Mouse (Mus musculus): Measurements from ENCODE around the gene Obscn.

DNA sequence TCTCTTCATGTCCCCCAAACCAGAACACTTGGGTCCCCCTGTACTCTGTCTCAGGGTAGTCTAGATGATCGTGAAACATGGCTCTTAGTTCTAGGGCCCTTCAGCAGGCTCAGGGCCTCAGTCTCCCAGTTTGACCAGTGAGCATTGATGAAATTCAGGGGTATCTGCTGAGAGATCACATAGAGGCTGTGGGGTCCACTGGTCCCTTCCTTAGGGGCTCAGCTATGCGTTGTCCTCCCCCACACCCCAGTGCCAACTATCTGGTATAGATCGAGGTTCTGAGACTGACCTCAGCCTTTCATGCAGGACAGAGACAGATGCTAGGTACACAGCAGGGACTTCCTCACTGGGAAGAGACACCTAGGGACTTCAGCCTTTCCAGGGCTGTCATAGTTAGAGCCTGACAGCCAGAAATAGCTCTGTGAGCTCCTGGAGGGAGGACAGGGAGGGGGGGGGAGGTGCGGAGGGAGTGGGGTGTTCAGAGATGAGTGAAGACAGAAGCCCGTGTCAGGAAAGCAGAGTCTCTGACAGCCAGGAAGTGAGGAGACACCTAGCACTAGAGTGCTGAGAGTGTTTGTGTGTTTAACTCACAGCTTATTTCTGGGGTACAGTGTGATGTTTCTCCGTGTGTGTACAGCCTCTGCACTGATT lies 152.4 kb downstream of the Obscn start:
- no peak for TF ChIP-seq EP300 (IDR thresholded peaks at IDR 0.05; ENCODE audit: low read depth)
- no peak for TF ChIP-seq CTCF (IDR thresholded peaks at IDR 0.05; ENCODE audit: low read depth)

Data from liver, postnatal 0 days (tissue).